Mouse (Mus musculus): Measurements from ENCODE around the gene Baat.

DNA sequence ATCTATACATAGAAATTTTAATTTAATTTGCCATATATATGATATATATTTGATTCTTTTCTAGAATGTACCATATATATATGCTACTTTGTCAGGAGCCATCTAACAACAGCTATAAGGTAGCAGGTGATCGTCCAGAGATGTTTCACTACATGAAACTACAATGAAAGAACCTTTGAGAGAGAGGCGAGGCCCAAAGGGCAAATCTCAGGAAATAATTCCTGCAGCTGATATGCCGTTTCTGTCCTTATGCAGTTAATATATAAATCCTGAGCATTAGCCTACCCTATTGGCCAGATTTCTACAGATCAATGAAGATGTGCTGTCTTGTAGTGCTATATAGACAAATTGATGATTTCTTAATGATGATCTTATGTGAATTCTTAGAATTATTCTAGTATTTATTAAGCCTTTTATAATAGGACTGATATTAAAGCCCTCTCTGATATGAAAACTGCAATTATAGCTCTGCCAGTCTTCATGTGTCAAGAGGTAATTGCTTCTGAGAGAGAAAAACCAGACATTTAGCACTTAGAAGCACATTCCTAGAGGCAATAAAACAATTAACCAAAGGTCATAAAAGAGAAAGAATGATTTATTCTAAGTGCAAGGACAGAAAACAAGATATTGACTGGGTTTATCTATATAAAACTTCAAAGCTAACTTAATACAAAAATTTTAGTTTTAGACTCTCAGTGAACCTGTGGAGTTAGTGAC, 36.8 kb downstream of the Baat start:
- TF ChIP-seq EP300 (IDR thresholded peaks at IDR 0.05; ENCODE audit: low read depth) (no peak), CTCF (IDR thresholded peaks at IDR 0.05; ENCODE audit: low read depth) (no peak)
